Mouse (Mus musculus) neural tube, embryonic 14.5 days (tissue): ENCODE data around the gene G6pc. TPM values are rescaled to one million over a fixed set of nuclear protein-coding genes. Genes with fewer than 3 reads are reported as not detected.
"Not testable (repeated sequence)": the region's sequence is repeated elsewhere in the genome, so short reads cannot be mapped to it uniquely, and the experiment has no call there.

Experiments used
- ATAC-seq: fragments of 200-750 bp; cut with Nextera tagmentation; 2 replicates; pipeline ENCODE4 v1.8.0; 2017; ENCODE audit warnings: low read depth, mild to moderate bottlenecking, moderate TSS enrichment, moderate library complexity
- H3K27ac ChIP-seq: fragments of 300-500 bp; sonication (generic); 2 replicates; pipeline ENCODE4 v1.5.1; 2014; ENCODE audit warnings: low read depth, mild to moderate bottlenecking, control low read depth, low read length, moderate library complexity, mixed read lengths
- H3K27me3 ChIP-seq: fragments of 300-500 bp; sonication (generic); 2 replicates; pipeline ENCODE4 v1.6.1; 2014; ENCODE audit warnings: low read length; ENCODE audit not compliant: control insufficient read depth, insufficient read depth
- H3K36me3 ChIP-seq: fragments of 300-500 bp; sonication (generic); 2 replicates; pipeline ENCODE4 v1.6.1; 2014; ENCODE audit warnings: low read length, mixed read lengths; ENCODE audit not compliant: control insufficient read depth, insufficient read depth
- H3K4me1 ChIP-seq: fragments of 300-500 bp; sonication (generic); 2 replicates; pipeline ENCODE4 v1.6.1; 2014; ENCODE audit warnings: low read length; ENCODE audit not compliant: control insufficient read depth, insufficient read depth
- H3K4me2 ChIP-seq: fragments of 300-500 bp; sonication (generic); 2 replicates; pipeline ENCODE4 v1.6.1; 2014; ENCODE audit warnings: mild to moderate bottlenecking, low read depth, low read length, control low read depth
- H3K4me3 ChIP-seq: fragments of 300-500 bp; sonication (generic); 2 replicates; pipeline ENCODE4 v1.5.1; 2014; ENCODE audit warnings: low read depth, low read length, control low read depth, mixed read lengths
- H3K9ac ChIP-seq: fragments of 300-500 bp; sonication (generic); replicated peaks from 2 replicates; pipeline ENCODE4 v1.6.1; 2014; ENCODE audit warnings: low read depth, mild to moderate bottlenecking, control low read depth, low read length, mixed read lengths
- H3K9me3 ChIP-seq: fragments of 300-500 bp; sonication (generic); 2 replicates; pipeline ENCODE4 v1.6.1; 2016; ENCODE audit warnings: low read length; ENCODE audit not compliant: control insufficient read depth
- WGBS: fragments of 180-500 bp; shearing (Covaris S2); extraction: QIAGEN DNeasy Blood & Tissue Kit; methylation state at CpG from one replicate; pipeline ENCODE4 v1.1.7; 2014; 5-methylcytosine and 5-hydroxymethylcytosine counted together
- polyA plus RNA-seq: library from polyadenylated mRNA; unstranded; fragments of >200 nt; fragmentation: Nextera tagmentation; extraction: Ambion mirVana; gene quantifications from 2 replicates; pipeline ENCODE4 v1.2.1, GENCODE M21; 2014

Gene G6pc
- polyA plus RNA-seq, 1 experiment from 2014 or later, result not detected

- no peaks in the 10 kb centered on the region for H3K36me3 ChIP-seq
- H3K27ac ChIP-seq, result no peak overlapping the region
- H3K4me2 ChIP-seq, result no peak overlapping the region
- no peak overlapping the region for H3K4me3 ChIP-seq
- no peaks in the 10 kb centered on the region for H3K4me1 ChIP-seq
- WGBS, result 71% methylated on average over 7 of the region's 7 CpGs
- no peaks in the 10 kb centered on the region for H3K9me3 ChIP-seq
- H3K27me3 ChIP-seq, result no peaks in the 10 kb centered on the region
- H3K9ac ChIP-seq, result no peak overlapping the region
- no peak for ATAC-seq
Measured at GRCm38 (mm10) chr11:101374421-101374938, 7.1 kb downstream of the G6pc start.

GRCm38 (mm10) chr11:101378196-101378595, 10.8 kb downstream of the G6pc start:
- ATAC-seq, result not testable (repeated sequence)
- WGBS, result 91% methylated on average over 8 of the region's 8 CpGs

GRCm38 (mm10) chr11:101378926-101379325, 11.6 kb downstream of the G6pc start:
- ATAC-seq, result no peak
- Histone ChIP-seq H3K27ac (no peak overlapping the region), H3K27me3 (no peaks in the 10 kb centered on the region), H3K4me2 (no peak overlapping the region), H3K4me3 (no peak overlapping the region), H3K36me3 (no peaks in the 10 kb centered on the region), H3K4me1 (no peaks in the 10 kb centered on the region), H3K9me3 (no peaks in the 10 kb centered on the region), H3K9ac (no peak overlapping the region)
- 87% methylated on average over 6 of the region's 6 CpGs for WGBS

More at GRCm38 (mm10) chr11:101378196-101378595, 10.8 kb downstream of the G6pc start:
- H3K4me2 ChIP-seq, H3K27ac ChIP-seq, H3K4me3 ChIP-seq, H3K36me3 ChIP-seq, H3K27me3 ChIP-seq, H3K4me1 ChIP-seq, H3K9ac ChIP-seq, H3K9me3 ChIP-seq: not testable (repeated sequence)

GRCm38 (mm10) chr11:101381817-101382216, 14.5 kb downstream of the G6pc start:
- Histone ChIP-seq H3K4me3 (no peak overlapping the region), H3K4me2 (no peak overlapping the region), H3K27me3 (no peaks in the 10 kb centered on the region), H3K36me3 (no peaks in the 10 kb centered on the region), H3K27ac (no peak overlapping the region), H3K9ac (no peak overlapping the region), H3K9me3 (no peaks in the 10 kb centered on the region), H3K4me1 (no peaks in the 10 kb centered on the region)
- WGBS, result 14% methylated on average over 4 of the region's 4 CpGs
- ATAC-seq, result no peak

- Histone ChIP-seq H3K9me3 (no peaks in the 10 kb centered on the region), H3K36me3 (no peaks in the 10 kb centered on the region), H3K27me3 (no peaks in the 10 kb centered on the region), H3K4me3 (no peak overlapping the region), H3K27ac (no peak overlapping the region), H3K4me1 (no peaks in the 10 kb centered on the region), H3K4me2 (no peak overlapping the region), H3K9ac (no peak overlapping the region)
- 5% methylated on average over 8 of the region's 8 CpGs for WGBS
- ATAC-seq, result no peak
Measured at GRCm38 (mm10) chr11:101395110-101395509, 27.7 kb downstream of the G6pc start.

- 87% methylated on average over 2 of the region's 2 CpGs for WGBS
- Histone ChIP-seq H3K4me1 (peaks cover 5% of the 10 kb centered on the region; the same call in 1 of the 2 replicates), H3K27me3 (no peaks in the 10 kb centered on the region), H3K4me2 (no peak overlapping the region), H3K36me3 (peaks cover 17% of the 10 kb centered on the region; the same call in 1 of the 2 replicates), H3K9ac (no peak overlapping the region), H3K4me3 (no peak overlapping the region), H3K9me3 (no peaks in the 10 kb centered on the region), H3K27ac (no peak overlapping the region)
- no peak for ATAC-seq
Measured at GRCm38 (mm10) chr11:101415306-101415705, 47.9 kb downstream of the G6pc start.

GRCm38 (mm10) chr11:101416433-101417100, 49.2 kb downstream of the G6pc start:
- peak overlapping the region; percentile 77 for H3K4me3 ChIP-seq
- no peaks in the 10 kb centered on the region for H3K27me3 ChIP-seq
- peak overlapping the region; percentile 75 for H3K4me2 ChIP-seq
- H3K4me1 ChIP-seq, result peaks cover 5% of the 10 kb centered on the region; the same call in 1 of the 2 replicates
- peaks cover 11% of the 10 kb centered on the region; the same call in 1 of the 2 replicates for H3K36me3 ChIP-seq
- 1% methylated on average over 11 of the region's 11 CpGs for WGBS
- peak; percentile 49; the same call in 1 of the 2 replicates for ATAC-seq
- peak overlapping the region; percentile 85 for H3K27ac ChIP-seq
- no peaks in the 10 kb centered on the region for H3K9me3 ChIP-seq
- peak overlapping the region; percentile 74 for H3K9ac ChIP-seq

- H3K4me1 ChIP-seq, result peaks cover 5% of the 10 kb centered on the region; the same call in 1 of the 2 replicates
- H3K4me2 ChIP-seq, result peak within 1 kb of the TSS; percentile 75
- no peaks in the 10 kb centered on the region for H3K9me3 ChIP-seq
- WGBS, result under 1% methylated on average over 45 of the region's 45 CpGs
- H3K36me3 ChIP-seq, result peaks cover 5% of the 10 kb centered on the region; the same call in 1 of the 2 replicates
- H3K27ac ChIP-seq, result peak within 1 kb of the TSS; percentile 85
- no peaks in the 10 kb centered on the region for H3K27me3 ChIP-seq
- peak; percentile 80 for ATAC-seq
- peak within 1 kb of the TSS; percentile 74 for H3K9ac ChIP-seq
- peak within 1 kb of the TSS; percentile 77 for H3K4me3 ChIP-seq
Measured at GRCm38 (mm10) chr11:101417101-101417855, 49.9 kb downstream of the G6pc start, which contains the start of gene Aarsd1. Gene Aarsd1, minus strand, starts transcription at chr11:101417615.

GRCm38 (mm10) chr11:101418991-101419390, 51.6 kb downstream of the G6pc start:
- H3K4me3 ChIP-seq, result no peak overlapping the region
- H3K9me3 ChIP-seq, result no peaks in the 10 kb centered on the region
- no peak overlapping the region for H3K9ac ChIP-seq
- ATAC-seq, result no peak
- H3K4me2 ChIP-seq, result no peak overlapping the region
- no peak overlapping the region for H3K27ac ChIP-seq
- H3K36me3 ChIP-seq, result no peaks in the 10 kb centered on the region
- H3K4me1 ChIP-seq, result peaks cover 6% of the 10 kb centered on the region; the same call in 1 of the 2 replicates
- H3K27me3 ChIP-seq, result no peaks in the 10 kb centered on the region
- 61% methylated on average over 6 of the region's 6 CpGs for WGBS
